Mouse (Mus musculus): ENCODE measurements around the gene Arhgap24. TPM values are rescaled to one million over a fixed set of nuclear protein-coding genes. Genes with fewer than 3 reads are reported as not detected.

Gene Arhgap24
- not detected in 2 replicates for total RNA-seq (2014; fragmentation: Nextera tagmentation)
- total RNA-seq (2017), result not detected in 2 replicates

GRCm38 (mm10) chr5:102481215-102482211, at the start of gene Arhgap24:
TSS of gene Arhgap24 (plus strand) at chr5:102481391.
- ATAC-seq (replicated peaks; ENCODE audit: low FRiP score, low TSS enrichment, poor library complexity, severe bottlenecking), result peak; percentile 55; the same call in 1 of the 2 replicates

DNA sequence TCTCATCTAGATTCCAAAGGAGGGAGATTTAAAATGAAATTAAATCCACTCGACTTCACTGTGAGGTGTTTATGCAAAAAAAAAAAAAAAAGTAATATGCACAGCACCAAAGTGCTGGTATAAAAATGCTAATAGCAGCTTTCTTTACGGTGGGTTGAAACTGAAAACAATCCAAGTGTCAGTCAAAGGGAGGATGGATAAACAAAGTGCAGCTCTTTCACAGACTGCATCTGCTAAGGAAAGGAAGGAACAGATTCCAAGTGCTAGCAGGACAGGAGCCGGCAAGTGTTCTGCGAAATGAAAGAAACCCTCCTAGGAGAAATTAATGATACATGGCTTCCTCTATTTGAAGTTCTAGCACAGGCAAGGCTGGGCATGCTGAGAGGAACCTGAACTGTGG, 47.0 kb upstream of the Arhgap24 start:
- ATAC-seq (replicated peaks; ENCODE audit: low FRiP score, low TSS enrichment, poor library complexity, severe bottlenecking), result no peak

DNA sequence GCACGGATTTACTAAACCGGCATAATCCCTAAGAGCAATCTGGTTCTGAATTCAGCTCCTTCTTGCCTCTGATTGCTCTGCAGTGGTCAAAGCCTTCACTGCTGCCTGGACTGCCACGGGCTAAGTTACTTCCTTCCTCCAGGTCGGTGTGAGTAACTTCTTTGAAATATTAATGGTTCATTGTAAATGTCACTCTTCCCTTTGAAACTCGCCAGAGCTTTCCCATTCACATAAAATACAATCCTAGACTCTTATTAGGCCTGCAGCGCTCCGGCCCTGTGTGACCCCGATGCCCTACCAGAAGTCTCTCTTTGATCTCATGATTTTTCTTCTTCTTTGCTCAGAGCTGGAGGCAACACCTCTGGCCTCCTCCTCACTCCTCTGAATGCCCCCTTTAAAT, 44.6 kb upstream of the Arhgap24 start:
- no peak for ATAC-seq (replicated peaks; ENCODE audit: low FRiP score, low TSS enrichment, poor library complexity, severe bottlenecking)

GRCm38 (mm10) chr5:102439119-102439877, 41.9 kb upstream of the Arhgap24 start:
- no peak for ATAC-seq (replicated peaks; ENCODE audit: low FRiP score, low TSS enrichment, poor library complexity, severe bottlenecking)

GRCm38 (mm10) chr5:102447436-102447835, 33.8 kb upstream of the Arhgap24 start:
- ATAC-seq (replicated peaks; ENCODE audit: low FRiP score, low TSS enrichment, poor library complexity, severe bottlenecking), result no peak

GRCm38 (mm10) chr5:102450897-102451296, 30.3 kb upstream of the Arhgap24 start:
- ATAC-seq (replicated peaks; ENCODE audit: low FRiP score, low TSS enrichment, poor library complexity, severe bottlenecking), result no peak

GRCm38 (mm10) chr5:102452079-102452797, 29.0 kb upstream of the Arhgap24 start:
- ATAC-seq (replicated peaks; ENCODE audit: low FRiP score, low TSS enrichment, poor library complexity, severe bottlenecking), result no peak

DNA sequence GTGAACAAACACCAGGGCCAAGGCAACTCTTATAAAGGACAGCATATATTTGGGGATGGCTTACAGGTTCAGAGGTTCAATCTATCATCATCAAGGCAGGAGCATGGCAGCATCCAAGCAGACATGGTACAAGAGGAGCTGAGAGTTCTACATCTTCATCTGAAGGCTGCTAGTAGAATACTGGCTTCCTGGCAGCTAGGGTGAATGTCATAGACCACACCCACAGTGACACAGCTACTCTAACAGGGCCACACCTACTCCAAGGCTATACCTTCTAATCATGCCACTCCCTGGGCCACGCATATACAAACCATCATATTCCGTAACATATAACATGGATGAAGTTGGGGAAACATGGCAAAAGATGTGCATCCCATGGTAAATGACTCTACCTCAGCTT, 27.9 kb upstream of the Arhgap24 start:
- ATAC-seq (replicated peaks; ENCODE audit: low FRiP score, low TSS enrichment, poor library complexity, severe bottlenecking), result no peak

GRCm38 (mm10) chr5:102455247-102455646, 25.9 kb upstream of the Arhgap24 start:
- ATAC-seq (replicated peaks; ENCODE audit: low FRiP score, low TSS enrichment, poor library complexity, severe bottlenecking), result no peak

DNA sequence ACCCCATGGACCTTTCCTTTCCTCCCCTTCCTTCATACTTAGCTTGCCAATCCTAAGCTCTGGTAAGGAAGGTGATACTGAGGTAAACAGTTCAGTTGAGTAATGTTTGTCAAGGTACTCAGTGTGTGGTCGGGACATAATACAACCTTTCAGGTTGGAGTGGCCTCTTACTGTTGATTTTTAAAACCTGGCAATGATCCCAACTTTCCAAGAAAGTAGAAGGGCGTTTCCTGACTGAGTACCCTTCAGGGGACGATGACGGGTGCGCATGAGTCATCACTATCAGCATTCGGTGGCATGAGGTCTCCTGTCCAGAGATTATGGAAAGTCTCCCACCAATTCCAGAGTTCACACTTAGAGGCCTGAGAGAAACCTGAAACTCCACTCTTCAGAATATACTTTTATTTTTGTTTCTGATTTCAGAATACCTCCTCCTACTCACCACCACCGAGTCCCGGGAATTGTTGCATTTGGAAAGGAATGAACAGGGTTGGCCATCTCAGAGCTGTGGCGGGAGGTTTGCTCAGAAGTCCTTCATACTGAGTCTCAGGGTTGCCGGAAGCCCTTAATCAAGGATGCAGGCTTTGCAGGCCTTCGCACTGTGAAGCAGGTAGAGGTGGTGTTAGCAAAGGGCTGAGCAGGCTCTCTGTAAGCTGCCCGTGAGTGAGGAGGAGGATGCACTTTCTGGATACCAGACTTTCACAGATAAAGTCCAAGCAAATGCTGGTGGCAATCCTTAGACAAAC, 20.6 kb upstream of the Arhgap24 start:
- ATAC-seq (replicated peaks; ENCODE audit: low FRiP score, low TSS enrichment, poor library complexity, severe bottlenecking), result no peak

- ATAC-seq (replicated peaks; ENCODE audit: low FRiP score, low TSS enrichment, poor library complexity, severe bottlenecking), result no peak
These were observed 18.2 kb upstream of the Arhgap24 start for GRCm38 (mm10) chr5:102462948-102463347.

DNA sequence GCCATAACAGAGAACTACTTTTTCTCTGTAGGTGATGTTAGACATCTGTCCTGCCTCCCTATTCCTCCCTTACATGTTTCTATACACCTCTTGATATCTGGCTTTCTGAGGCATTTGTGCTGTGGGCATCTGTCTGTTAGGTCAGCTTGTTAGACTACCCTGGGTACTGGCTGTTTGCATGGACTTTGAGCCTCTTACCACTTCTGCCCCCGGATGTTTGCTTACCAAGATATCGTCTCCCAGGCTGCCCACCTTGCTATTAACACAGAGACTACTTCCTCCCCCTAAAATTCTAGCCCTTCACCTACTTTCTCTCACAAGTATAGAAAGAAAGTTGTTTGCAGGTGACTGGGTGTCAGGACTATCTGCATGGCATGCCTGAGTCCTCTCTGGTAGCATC, 15.8 kb upstream of the Arhgap24 start:
- no peak for ATAC-seq (replicated peaks; ENCODE audit: low FRiP score, low TSS enrichment, poor library complexity, severe bottlenecking)

GRCm38 (mm10) chr5:102468292-102468691, 12.9 kb upstream of the Arhgap24 start:
- no peak for ATAC-seq (replicated peaks; ENCODE audit: low FRiP score, low TSS enrichment, poor library complexity, severe bottlenecking)

- ATAC-seq (replicated peaks; ENCODE audit: low FRiP score, low TSS enrichment, poor library complexity, severe bottlenecking), result no peak
These were observed 10.9 kb upstream of the Arhgap24 start for GRCm38 (mm10) chr5:102470284-102470683.

GRCm38 (mm10) chr5:102478076-102478475, 3.1 kb upstream of the Arhgap24 start:
- no peak for ATAC-seq (replicated peaks; ENCODE audit: low FRiP score, low TSS enrichment, poor library complexity, severe bottlenecking)

DNA sequence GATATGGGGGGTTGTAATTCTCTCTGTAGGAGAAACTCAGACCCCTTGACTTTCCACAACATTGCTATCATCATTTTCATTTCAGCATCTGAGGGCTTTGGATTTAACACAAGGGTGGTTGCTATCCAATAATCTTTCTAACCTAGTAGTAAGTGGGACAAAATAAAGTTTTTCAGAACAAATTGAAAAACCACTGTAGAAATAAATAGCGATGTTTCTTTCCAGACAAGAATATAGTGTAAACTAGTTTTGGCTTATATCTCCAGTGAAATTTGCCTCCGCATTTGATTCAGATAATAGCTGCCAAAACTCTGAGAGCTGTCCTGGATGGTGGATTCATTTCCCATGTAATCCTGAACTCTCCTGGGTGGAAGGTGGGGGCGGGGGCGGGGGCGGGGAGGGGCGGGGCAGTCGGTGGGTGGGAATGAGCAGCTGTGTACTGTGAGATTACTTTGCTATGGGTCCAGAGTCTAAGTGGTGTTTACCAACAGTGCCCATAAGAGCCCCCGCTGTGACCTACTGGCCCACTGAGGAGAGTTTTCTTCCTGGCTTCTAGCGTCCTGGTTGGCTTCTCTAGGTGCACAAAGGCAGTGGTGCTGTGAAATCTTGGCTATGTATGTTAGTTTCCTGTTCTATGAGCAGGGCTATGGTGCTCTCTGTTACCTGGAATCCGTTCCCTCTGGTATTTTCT, 2.2 kb downstream of the Arhgap24 start:
- no peak for ATAC-seq (replicated peaks; ENCODE audit: low FRiP score, low TSS enrichment, poor library complexity, severe bottlenecking)

DNA sequence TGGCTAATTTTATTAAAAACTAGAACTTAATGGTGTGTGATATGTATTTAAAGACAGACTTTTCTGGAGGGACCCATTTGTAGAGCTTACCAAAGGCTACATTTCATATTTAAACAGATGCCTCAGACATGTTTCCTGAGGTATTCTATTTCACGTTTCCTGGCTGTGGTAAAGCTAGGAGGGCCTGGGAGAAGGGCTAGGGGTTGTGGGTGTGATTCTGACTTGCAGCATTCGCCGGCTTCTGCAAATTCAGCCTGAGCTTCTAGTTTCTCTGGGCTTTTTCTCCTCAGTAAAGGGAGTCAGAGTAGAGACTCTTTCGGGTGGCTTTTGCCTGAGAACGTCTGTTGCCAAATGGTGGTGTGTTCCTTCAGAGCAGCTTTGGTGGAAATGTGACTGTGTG, 10.4 kb downstream of the Arhgap24 start:
- no peak for ATAC-seq (replicated peaks; ENCODE audit: low FRiP score, low TSS enrichment, poor library complexity, severe bottlenecking)

DNA sequence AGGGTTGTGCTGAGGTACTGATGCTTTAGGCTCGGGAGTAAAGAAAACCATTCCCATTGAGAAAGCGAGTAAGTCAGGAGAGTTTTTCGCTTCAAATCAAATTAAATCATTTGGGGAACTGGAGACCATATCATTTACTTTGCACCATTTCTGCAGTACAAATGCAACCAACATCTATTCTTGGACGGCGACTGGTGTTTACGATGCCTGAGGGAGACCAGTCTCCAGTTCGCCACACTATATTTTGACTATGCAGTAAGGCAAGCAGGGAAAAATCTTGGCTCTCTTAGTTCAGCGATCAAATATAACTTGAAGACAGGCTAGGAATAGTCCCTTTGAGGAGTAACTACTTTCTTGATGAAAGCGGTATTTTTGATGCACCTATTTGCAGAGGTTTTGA, 11.0 kb downstream of the Arhgap24 start:
- no peak for ATAC-seq (replicated peaks; ENCODE audit: low FRiP score, low TSS enrichment, poor library complexity, severe bottlenecking)
